Mouse (Mus musculus): ENCODE results near the gene Ranbp1. TPM values are rescaled to one million over a fixed set of nuclear protein-coding genes. Genes with fewer than 3 reads are reported as not detected.

The Ranbp1 gene
- total and polyA plus RNA-seq, 3 experiments = 431 to 1,262 (median 543) TPM

GRCm38 (mm10) chr16:18231047-18231446 is 17.5 kb downstream of the Ranbp1 start:
- Histone ChIP-seq H3K4me1 (ENCODE audit: insufficient read depth, low read depth, low read length) (peaks cover 14% of the 10 kb centered on the region), H3K27me3 (ENCODE audit: insufficient read depth, low read length) (peaks cover 75% of the 10 kb centered on the region), H3K9me3 (replicated peaks) (no peaks in the 10 kb centered on the region), H3K36me3 (replicated peaks) (peaks cover 8% of the 10 kb centered on the region), H3K4me3 (ENCODE audit: low read depth, low read length) (no peak overlapping the region)
- DNase-seq (ENCODE audit: low spot score) = no peak
- TF ChIP-seq TAL1 (conservative IDR thresholded peaks at IDR 0.05; ENCODE audit: low read depth, low read length) = no peak
- TF ChIP-seq GATA2 (IDR thresholded peaks at IDR 0.05; ENCODE audit: borderline replicate concordance, low read depth, low read length) = no peak
- TF ChIP-seq GATA1 (IDR thresholded peaks at IDR 0.05; ENCODE audit: borderline replicate concordance, low read length) = no peak
- TF ChIP-seq CTCF (IDR thresholded peaks at IDR 0.05; ENCODE audit: low read depth, low read length) = no peak
- no peak for TF ChIP-seq POLR2AphosphoS5 (IDR thresholded peaks at IDR 0.05; ENCODE audit: insufficient replicate concordance, low read depth, low read length)
- no peak for ATAC-seq (ENCODE audit: extremely low read depth, insufficient number of reproducible peaks, low FRiP score, poor library complexity, severe bottlenecking)

GRCm38 (mm10) chr16:18230617-18231016 is 17.9 kb downstream of the Ranbp1 start:
- Histone ChIP-seq H3K36me3 (replicated peaks) (peaks cover 4% of the 10 kb centered on the region), H3K4me3 (ENCODE audit: low read depth, low read length) (no peak overlapping the region), H3K4me1 (ENCODE audit: insufficient read depth, low read depth, low read length) (peaks cover 13% of the 10 kb centered on the region), H3K9me3 (replicated peaks) (no peaks in the 10 kb centered on the region), H3K27me3 (ENCODE audit: insufficient read depth, low read length) (peaks cover 72% of the 10 kb centered on the region)
- no peak for ATAC-seq (ENCODE audit: extremely low read depth, insufficient number of reproducible peaks, low FRiP score, poor library complexity, severe bottlenecking)
- TF ChIP-seq CTCF (IDR thresholded peaks at IDR 0.05; ENCODE audit: low read depth, low read length) (no peak), POLR2AphosphoS5 (IDR thresholded peaks at IDR 0.05; ENCODE audit: insufficient replicate concordance, low read depth, low read length) (no peak), GATA2 (IDR thresholded peaks at IDR 0.05; ENCODE audit: borderline replicate concordance, low read depth, low read length) (no peak), GATA1 (IDR thresholded peaks at IDR 0.05; ENCODE audit: borderline replicate concordance, low read length) (no peak), TAL1 (conservative IDR thresholded peaks at IDR 0.05; ENCODE audit: low read depth, low read length) (no peak)
- no peak for DNase-seq (ENCODE audit: low spot score)

GRCm38 (mm10) chr16:18229622-18230021 is 18.9 kb downstream of the Ranbp1 start:
- Histone ChIP-seq H3K4me3 (ENCODE audit: low read depth, low read length) (no peak overlapping the region), H3K27me3 (ENCODE audit: insufficient read depth, low read length) (peaks cover 69% of the 10 kb centered on the region), H3K36me3 (replicated peaks) (no peaks in the 10 kb centered on the region), H3K4me1 (ENCODE audit: insufficient read depth, low read depth, low read length) (peaks cover 4% of the 10 kb centered on the region), H3K9me3 (replicated peaks) (no peaks in the 10 kb centered on the region)
- TF ChIP-seq CTCF (IDR thresholded peaks at IDR 0.05; ENCODE audit: low read depth, low read length) = no peak
- TF ChIP-seq POLR2AphosphoS5 (IDR thresholded peaks at IDR 0.05; ENCODE audit: insufficient replicate concordance, low read depth, low read length) = no peak
- no peak for TF ChIP-seq GATA2 (IDR thresholded peaks at IDR 0.05; ENCODE audit: borderline replicate concordance, low read depth, low read length)
- no peak for TF ChIP-seq TAL1 (conservative IDR thresholded peaks at IDR 0.05; ENCODE audit: low read depth, low read length)
- ATAC-seq (ENCODE audit: extremely low read depth, insufficient number of reproducible peaks, low FRiP score, poor library complexity, severe bottlenecking) (no peak), DNase-seq (ENCODE audit: low spot score) (no peak)

- Histone ChIP-seq H3K27me3 (ENCODE audit: insufficient read depth, low read length) (peaks cover 67% of the 10 kb centered on the region), H3K36me3 (replicated peaks) (no peaks in the 10 kb centered on the region), H3K9me3 (replicated peaks) (no peaks in the 10 kb centered on the region), H3K4me1 (ENCODE audit: insufficient read depth, low read depth, low read length) (no peaks in the 10 kb centered on the region), H3K4me3 (ENCODE audit: low read depth, low read length) (no peak overlapping the region)
- TF ChIP-seq GATA1 (IDR thresholded peaks at IDR 0.05; ENCODE audit: borderline replicate concordance, low read length) (no peak), CTCF (IDR thresholded peaks at IDR 0.05; ENCODE audit: low read depth, low read length) (no peak), TAL1 (conservative IDR thresholded peaks at IDR 0.05; ENCODE audit: low read depth, low read length) (no peak), GATA2 (IDR thresholded peaks at IDR 0.05; ENCODE audit: borderline replicate concordance, low read depth, low read length) (no peak), POLR2AphosphoS5 (IDR thresholded peaks at IDR 0.05; ENCODE audit: insufficient replicate concordance, low read depth, low read length) (no peak)
- DNase-seq (ENCODE audit: low spot score) = no peak
- ATAC-seq (ENCODE audit: extremely low read depth, insufficient number of reproducible peaks, low FRiP score, poor library complexity, severe bottlenecking) = no peak
Measured at GRCm38 (mm10) chr16:18228856-18229255, 19.7 kb downstream of the Ranbp1 start.

- no peak for ATAC-seq (ENCODE audit: extremely low read depth, insufficient number of reproducible peaks, low FRiP score, poor library complexity, severe bottlenecking)
- Histone ChIP-seq H3K4me1 (ENCODE audit: insufficient read depth, low read depth, low read length) (no peaks in the 10 kb centered on the region), H3K36me3 (replicated peaks) (no peaks in the 10 kb centered on the region), H3K9me3 (replicated peaks) (no peaks in the 10 kb centered on the region), H3K27me3 (ENCODE audit: insufficient read depth, low read length) (peaks cover 64% of the 10 kb centered on the region), H3K4me3 (ENCODE audit: low read depth, low read length) (no peak overlapping the region)
- TF ChIP-seq CTCF (IDR thresholded peaks at IDR 0.05; ENCODE audit: low read depth, low read length) (no peak), TAL1 (conservative IDR thresholded peaks at IDR 0.05; ENCODE audit: low read depth, low read length) (no peak), POLR2AphosphoS5 (IDR thresholded peaks at IDR 0.05; ENCODE audit: insufficient replicate concordance, low read depth, low read length) (no peak), GATA2 (IDR thresholded peaks at IDR 0.05; ENCODE audit: borderline replicate concordance, low read depth, low read length) (no peak), GATA1 (IDR thresholded peaks at IDR 0.05; ENCODE audit: borderline replicate concordance, low read length) (no peak)
- no peak for DNase-seq (ENCODE audit: low spot score)
Measured at GRCm38 (mm10) chr16:18227897-18228422, 20.6 kb downstream of the Ranbp1 start.

- Histone ChIP-seq H3K36me3 (replicated peaks) (no peaks in the 10 kb centered on the region), H3K27me3 (ENCODE audit: insufficient read depth, low read length) (peaks cover 70% of the 10 kb centered on the region), H3K4me1 (ENCODE audit: insufficient read depth, low read depth, low read length) (no peaks in the 10 kb centered on the region; the same call in 1 of the 2 replicates), H3K9me3 (replicated peaks) (no peaks in the 10 kb centered on the region), H3K4me3 (ENCODE audit: low read depth, low read length) (no peak overlapping the region)
- DNase-seq (ENCODE audit: low spot score) = no peak
- no peak for ATAC-seq (ENCODE audit: extremely low read depth, insufficient number of reproducible peaks, low FRiP score, poor library complexity, severe bottlenecking)
- no peak for TF ChIP-seq GATA1 (IDR thresholded peaks at IDR 0.05; ENCODE audit: borderline replicate concordance, low read length)
- no peak for TF ChIP-seq CTCF (IDR thresholded peaks at IDR 0.05; ENCODE audit: low read depth, low read length)
- no peak for TF ChIP-seq POLR2AphosphoS5 (IDR thresholded peaks at IDR 0.05; ENCODE audit: insufficient replicate concordance, low read depth, low read length)
- TF ChIP-seq GATA2 (IDR thresholded peaks at IDR 0.05; ENCODE audit: borderline replicate concordance, low read depth, low read length) = no peak
- TF ChIP-seq TAL1 (conservative IDR thresholded peaks at IDR 0.05; ENCODE audit: low read depth, low read length) = no peak
Measured at GRCm38 (mm10) chr16:18227187-18227586, 21.3 kb downstream of the Ranbp1 start.

Data from G1E (cell line).